Mouse (Mus musculus) erythroblast, embryonic 14.5 days (primary cell): ENCODE data around the gene Sync.

Experiments
- GATA1 ChIP-seq: IDR thresholded peaks from 2 replicates; pipeline ENCODE4 v1.6.1; 2012; ENCODE audit warnings: low read length, inconsistent platforms, mixed read lengths
- TAL1 ChIP-seq: IDR thresholded peaks from 3 replicates; pipeline ENCODE4 v1.6.1; 2012; ENCODE audit warnings: low read length, inconsistent platforms, mixed read lengths

DNA sequence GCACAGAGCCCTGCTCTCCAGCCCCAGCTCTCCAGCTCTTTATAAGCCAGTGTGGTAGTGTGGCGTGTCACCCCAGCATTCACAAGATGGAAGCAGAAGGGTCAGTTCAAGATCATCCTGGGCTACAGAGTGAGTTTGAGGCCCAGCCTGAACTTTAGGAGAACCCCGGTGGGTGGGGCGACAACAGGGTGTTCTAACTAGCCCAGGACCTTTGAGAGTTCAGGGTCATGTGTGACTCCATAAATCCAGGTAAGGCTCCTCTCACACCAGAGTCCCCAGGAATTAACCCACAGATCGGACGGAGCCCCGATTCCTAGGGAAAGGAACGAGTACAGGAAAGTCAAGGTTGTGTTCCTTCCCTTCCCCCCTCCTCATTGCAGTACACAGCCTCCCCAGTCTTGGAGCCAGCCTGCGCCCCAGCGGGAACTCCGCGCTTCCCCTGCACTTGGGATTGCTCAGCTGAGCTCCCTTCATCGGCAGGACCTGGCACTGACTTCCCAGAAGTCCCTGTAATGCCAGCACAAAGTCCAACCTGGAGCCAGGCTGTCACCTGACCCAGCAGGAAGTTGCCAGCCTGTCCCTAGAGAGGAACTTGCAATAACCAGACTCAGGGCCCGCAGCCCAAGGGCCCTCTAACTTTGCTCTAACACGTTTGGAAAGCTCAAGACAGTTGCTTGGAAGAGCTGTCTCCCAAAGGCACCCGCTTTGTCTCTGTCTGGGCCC lies 36.5 kb upstream of the Sync start:
- TF ChIP-seq TAL1: no peak
- TF ChIP-seq GATA1: no peak
